Mouse (Mus musculus): ENCODE data around the gene Fam13a. TPM values are rescaled to one million over a fixed set of nuclear protein-coding genes. Genes with fewer than 3 reads are reported as not detected.
A peak's percentile ranks its signal among the peaks of the same experiment; 100 is the strongest.

Fam13a gene
- polyA plus RNA-seq, 1 experiment from 2014 or later, result 3.8 TPM

- Histone ChIP-seq H3K36me3 (replicated peaks) (no peaks in the 10 kb centered on the region), H3K4me3 (no peak overlapping the region), H3K27ac (replicated peaks) (no peak overlapping the region), H3K9me3 (no peaks in the 10 kb centered on the region), H3K27me3 (replicated peaks; ENCODE audit: low read depth, poor library complexity, severe bottlenecking) (no peaks in the 10 kb centered on the region), H3K4me1 (no peaks in the 10 kb centered on the region)
- DNase-seq (ENCODE audit: low spot score), result no peak
- 88% methylated on average over 5 of the region's 5 CpGs for WGBS
Measured at GRCm38 (mm10) chr6:58987166-58987565, 37.2 kb downstream of the Fam13a start.

- no peaks in the 10 kb centered on the region for H3K27me3 ChIP-seq (replicated peaks; ENCODE audit: low read depth, poor library complexity, severe bottlenecking)
- WGBS, result 89% methylated on average over 8 of the region's 8 CpGs
- DNase-seq (ENCODE audit: low spot score), result no peak
- H3K27ac ChIP-seq (replicated peaks), result no peak overlapping the region
- H3K36me3 ChIP-seq (replicated peaks), result no peaks in the 10 kb centered on the region
- no peaks in the 10 kb centered on the region for H3K4me1 ChIP-seq
- H3K9me3 ChIP-seq, result no peaks in the 10 kb centered on the region
- H3K4me3 ChIP-seq, result no peak overlapping the region
Measured at GRCm38 (mm10) chr6:58985186-58985585, 39.2 kb downstream of the Fam13a start.

GRCm38 (mm10) chr6:58975249-58975648 is 49.1 kb downstream of the Fam13a start:
- H3K27me3 ChIP-seq (replicated peaks; ENCODE audit: low read depth, poor library complexity, severe bottlenecking), result no peaks in the 10 kb centered on the region
- WGBS, result 69% methylated on average over 2 of the region's 2 CpGs
- H3K4me1 ChIP-seq, result no peaks in the 10 kb centered on the region

GRCm38 (mm10) chr6:58974428-58974827 is 49.9 kb downstream of the Fam13a start:
- Histone ChIP-seq H3K27me3 (replicated peaks; ENCODE audit: low read depth, poor library complexity, severe bottlenecking) (no peaks in the 10 kb centered on the region), H3K36me3 (replicated peaks) (no peaks in the 10 kb centered on the region), H3K9me3 (no peaks in the 10 kb centered on the region), H3K4me1 (no peaks in the 10 kb centered on the region), H3K27ac (replicated peaks) (no peak overlapping the region), H3K4me3 (no peak overlapping the region)
- 95% methylated on average over 2 of the region's 2 CpGs for WGBS
- no peak for DNase-seq (ENCODE audit: low spot score)

More at GRCm38 (mm10) chr6:58975249-58975648, 49.1 kb downstream of the Fam13a start:
- Histone ChIP-seq H3K4me3 (no peak overlapping the region), H3K9me3 (no peaks in the 10 kb centered on the region), H3K36me3 (replicated peaks) (no peaks in the 10 kb centered on the region), H3K27ac (replicated peaks) (no peak overlapping the region)
- no peak for DNase-seq (ENCODE audit: low spot score)

GRCm38 (mm10) chr6:58972873-58973272 is 51.5 kb downstream of the Fam13a start:
- Histone ChIP-seq H3K4me3 (no peak overlapping the region), H3K36me3 (replicated peaks) (no peaks in the 10 kb centered on the region), H3K9me3 (no peaks in the 10 kb centered on the region), H3K27ac (replicated peaks) (no peak overlapping the region), H3K4me1 (no peaks in the 10 kb centered on the region), H3K27me3 (replicated peaks; ENCODE audit: low read depth, poor library complexity, severe bottlenecking) (no peaks in the 10 kb centered on the region)
- DNase-seq (ENCODE audit: low spot score), result no peak
- 92% methylated on average over 1 of the region's 1 CpGs for WGBS

- Histone ChIP-seq H3K36me3 (replicated peaks) (no peaks in the 10 kb centered on the region), H3K27ac (replicated peaks) (no peak overlapping the region), H3K27me3 (replicated peaks; ENCODE audit: low read depth, poor library complexity, severe bottlenecking) (no peaks in the 10 kb centered on the region), H3K4me1 (peaks cover 16% of the 10 kb centered on the region), H3K9me3 (no peaks in the 10 kb centered on the region), H3K4me3 (no peak overlapping the region)
- DNase-seq (ENCODE audit: low spot score), result no peak
- 88% methylated on average over 3 of the region's 3 CpGs for WGBS
Measured at GRCm38 (mm10) chr6:58968272-58968671, 56.1 kb downstream of the Fam13a start.

- peak overlapping the region; percentile 61 for H3K27ac ChIP-seq (replicated peaks)
- DNase-seq (ENCODE audit: low spot score), result peak; percentile 27
- 29% methylated on average over 12 of the region's 12 CpGs for WGBS
Measured at GRCm38 (mm10) chr6:58965071-58965831, 59.1 kb downstream of the Fam13a start.

GRCm38 (mm10) chr6:58964565-58964964 is 59.8 kb downstream of the Fam13a start:
- no peak for DNase-seq (ENCODE audit: low spot score)
- no peak overlapping the region for H3K27ac ChIP-seq (replicated peaks)
- no peaks in the 10 kb centered on the region for H3K9me3 ChIP-seq
- H3K27me3 ChIP-seq (replicated peaks; ENCODE audit: low read depth, poor library complexity, severe bottlenecking), result no peaks in the 10 kb centered on the region
- H3K4me1 ChIP-seq, result peaks cover 16% of the 10 kb centered on the region
- H3K4me3 ChIP-seq, result no peak overlapping the region
- H3K36me3 ChIP-seq (replicated peaks), result no peaks in the 10 kb centered on the region

More at GRCm38 (mm10) chr6:58965071-58965831, 59.1 kb downstream of the Fam13a start:
- Histone ChIP-seq H3K9me3 (no peaks in the 10 kb centered on the region), H3K27me3 (replicated peaks; ENCODE audit: low read depth, poor library complexity, severe bottlenecking) (no peaks in the 10 kb centered on the region), H3K4me1 (peaks cover 16% of the 10 kb centered on the region), H3K4me3 (no peak overlapping the region), H3K36me3 (replicated peaks) (no peaks in the 10 kb centered on the region)

GRCm38 (mm10) chr6:58964091-58964490 is 60.3 kb downstream of the Fam13a start:
- no peak for DNase-seq (ENCODE audit: low spot score)
- peaks cover 16% of the 10 kb centered on the region for H3K4me1 ChIP-seq
- WGBS, result 88% methylated on average over 2 of the region's 2 CpGs
- H3K27ac ChIP-seq (replicated peaks), result no peak overlapping the region
- H3K36me3 ChIP-seq (replicated peaks), result no peaks in the 10 kb centered on the region
- H3K9me3 ChIP-seq, result no peaks in the 10 kb centered on the region
- no peak overlapping the region for H3K4me3 ChIP-seq
- no peaks in the 10 kb centered on the region for H3K27me3 ChIP-seq (replicated peaks; ENCODE audit: low read depth, poor library complexity, severe bottlenecking)

GRCm38 (mm10) chr6:58962691-58963090 is 61.7 kb downstream of the Fam13a start:
- H3K36me3 ChIP-seq (replicated peaks), result no peaks in the 10 kb centered on the region
- no peaks in the 10 kb centered on the region for H3K27me3 ChIP-seq (replicated peaks; ENCODE audit: low read depth, poor library complexity, severe bottlenecking)
- no peak for DNase-seq (ENCODE audit: low spot score)
- H3K9me3 ChIP-seq, result no peaks in the 10 kb centered on the region
- H3K27ac ChIP-seq (replicated peaks), result no peak overlapping the region
- 83% methylated on average over 5 of the region's 5 CpGs for WGBS
- H3K4me3 ChIP-seq, result no peak overlapping the region
- peaks cover 16% of the 10 kb centered on the region for H3K4me1 ChIP-seq

- DNase-seq (ENCODE audit: low spot score), result no peak
- H3K27ac ChIP-seq (replicated peaks), result no peak overlapping the region
- no peaks in the 10 kb centered on the region for H3K9me3 ChIP-seq
- 92% methylated on average over 2 of the region's 2 CpGs for WGBS
- H3K27me3 ChIP-seq (replicated peaks; ENCODE audit: low read depth, poor library complexity, severe bottlenecking), result no peaks in the 10 kb centered on the region
- H3K4me1 ChIP-seq, result peaks cover 7% of the 10 kb centered on the region
- H3K36me3 ChIP-seq (replicated peaks), result no peaks in the 10 kb centered on the region
- H3K4me3 ChIP-seq, result no peak overlapping the region
Measured at GRCm38 (mm10) chr6:58960523-58960922, 63.8 kb downstream of the Fam13a start.

GRCm38 (mm10) chr6:58951128-58951992 is 73.0 kb downstream of the Fam13a start:
- Histone ChIP-seq H3K4me1 (no peaks in the 10 kb centered on the region), H3K4me3 (no peak overlapping the region), H3K9me3 (no peaks in the 10 kb centered on the region), H3K27ac (replicated peaks) (no peak overlapping the region), H3K36me3 (replicated peaks) (no peaks in the 10 kb centered on the region), H3K27me3 (replicated peaks; ENCODE audit: low read depth, poor library complexity, severe bottlenecking) (no peaks in the 10 kb centered on the region)
- 58% methylated on average over 2 of the region's 2 CpGs for WGBS
- no peak for DNase-seq (ENCODE audit: low spot score)

GRCm38 (mm10) chr6:58950410-58950809 is 73.9 kb downstream of the Fam13a start:
- H3K4me3 ChIP-seq, result no peak overlapping the region
- H3K4me1 ChIP-seq, result no peaks in the 10 kb centered on the region
- no peak for DNase-seq (ENCODE audit: low spot score)
- H3K27ac ChIP-seq (replicated peaks), result no peak overlapping the region
- H3K36me3 ChIP-seq (replicated peaks), result no peaks in the 10 kb centered on the region
- H3K9me3 ChIP-seq, result no peaks in the 10 kb centered on the region
- 97% methylated on average over 1 of the region's 1 CpGs for WGBS
- H3K27me3 ChIP-seq (replicated peaks; ENCODE audit: low read depth, poor library complexity, severe bottlenecking), result no peaks in the 10 kb centered on the region
